Mouse (Mus musculus) hindbrain, embryonic 13.5 days (tissue): ENCODE measurements around the gene Sox18. TPM values are rescaled to one million over a fixed set of nuclear protein-coding genes. Genes with fewer than 3 reads are reported as not detected.

Experiments
- ATAC-seq: fragments of 200-750 bp; cut with Nextera tagmentation; 2 replicates; pipeline ENCODE4 v1.8.0; 2017; ENCODE audit warnings: moderate TSS enrichment; ENCODE audit not compliant: low FRiP score
- H3K27ac ChIP-seq: fragments of 300-500 bp; sonication (generic); 2 replicates; pipeline ENCODE4 v1.5.1; 2015; ENCODE audit warnings: inconsistent platforms, mild to moderate bottlenecking, moderate library complexity
- H3K27me3 ChIP-seq: fragments of 300-500 bp; sonication (generic); 2 replicates; pipeline ENCODE4 v1.6.1; 2015; ENCODE audit warnings: mild to moderate bottlenecking, inconsistent platforms
- H3K36me3 ChIP-seq: fragments of 300-500 bp; sonication (generic); 2 replicates; pipeline ENCODE4 v1.6.1; 2015; ENCODE audit warnings: mild to moderate bottlenecking, inconsistent platforms
- H3K4me1 ChIP-seq: fragments of 300-500 bp; sonication (generic); replicated peaks from 2 replicates; pipeline ENCODE4 v1.6.1; 2015; ENCODE audit warnings: inconsistent platforms
- H3K4me2 ChIP-seq: fragments of 300-500 bp; sonication (generic); 2 replicates; pipeline ENCODE4 v1.6.1; 2015; ENCODE audit warnings: inconsistent platforms, mild to moderate bottlenecking, moderate library complexity
- H3K4me3 ChIP-seq: fragments of 300-500 bp; sonication (generic); 2 replicates; pipeline ENCODE4 v1.5.1; 2015; ENCODE audit warnings: mild to moderate bottlenecking, inconsistent platforms
- H3K9ac ChIP-seq: fragments of 300-500 bp; sonication (generic); 2 replicates; pipeline ENCODE4 v1.6.1; 2015; ENCODE audit warnings: mild to moderate bottlenecking, inconsistent platforms
- H3K9me3 ChIP-seq: fragments of 300-500 bp; sonication (generic); 2 replicates; pipeline ENCODE4 v1.6.1; 2016; ENCODE audit warnings: inconsistent platforms
- WGBS: fragments of 180-500 bp; shearing (Covaris S2); methylation state at CpG from one replicate; pipeline ENCODE4 v1.1.7; 2015; 5-methylcytosine and 5-hydroxymethylcytosine counted together
- polyA plus RNA-seq: library from polyadenylated mRNA; unstranded; fragments of >200 nt; fragmentation: Nextera tagmentation; extraction: Ambion mirVana; gene quantifications from 2 replicates; pipeline ENCODE4 v1.2.1, GENCODE M21; 2015

Sox18 gene
- polyA plus RNA-seq, 1 experiment from 2014 or later: 20.2 TPM

GRCm38 (mm10) chr2:181635865-181636264 lies 35.6 kb downstream of the Sox18 start:
- ATAC-seq: no peak

GRCm38 (mm10) chr2:181632624-181633023 lies 38.8 kb downstream of the Sox18 start:
- H3K27me3 ChIP-seq: no peaks in the 10 kb centered on the region
- WGBS: 95% methylated on average over 6 of the region's 6 CpGs
- no peak overlapping the region for H3K9ac ChIP-seq
- H3K27ac ChIP-seq: no peak overlapping the region
- peaks cover 73% of the 10 kb centered on the region for H3K36me3 ChIP-seq
- no peaks in the 10 kb centered on the region for H3K4me1 ChIP-seq
- H3K9me3 ChIP-seq: no peaks in the 10 kb centered on the region
- H3K4me3 ChIP-seq: no peak overlapping the region
- H3K4me2 ChIP-seq: no peak overlapping the region
- no peak for ATAC-seq

More at GRCm38 (mm10) chr2:181635865-181636264, 35.6 kb downstream of the Sox18 start:
- Histone ChIP-seq H3K27me3 (no peaks in the 10 kb centered on the region), H3K4me1 (no peaks in the 10 kb centered on the region), H3K9me3 (no peaks in the 10 kb centered on the region), H3K27ac (no peak overlapping the region), H3K9ac (no peak overlapping the region), H3K4me2 (no peak overlapping the region), H3K4me3 (no peak overlapping the region), H3K36me3 (peaks cover 88% of the 10 kb centered on the region)
- WGBS: 98% methylated on average over 3 of the region's 3 CpGs

GRCm38 (mm10) chr2:181628471-181628870 lies 43.0 kb downstream of the Sox18 start:
- Histone ChIP-seq H3K4me2 (no peak overlapping the region), H3K9ac (no peak overlapping the region), H3K36me3 (peaks cover 42% of the 10 kb centered on the region), H3K4me3 (no peak overlapping the region), H3K9me3 (no peaks in the 10 kb centered on the region), H3K27me3 (no peaks in the 10 kb centered on the region), H3K27ac (no peak overlapping the region), H3K4me1 (no peaks in the 10 kb centered on the region)
- ATAC-seq: no peak

GRCm38 (mm10) chr2:181623401-181623800 lies 48.0 kb downstream of the Sox18 start:
- Histone ChIP-seq H3K4me3 (no peak overlapping the region), H3K4me1 (no peaks in the 10 kb centered on the region), H3K27ac (no peak overlapping the region), H3K9me3 (no peaks in the 10 kb centered on the region), H3K36me3 (peaks cover 49% of the 10 kb centered on the region), H3K4me2 (no peak overlapping the region), H3K9ac (no peak overlapping the region), H3K27me3 (no peaks in the 10 kb centered on the region)
- ATAC-seq: no peak

Other genes starting within 250 kb of the Sox18 start
- gene Zbtb46, start 212.2 kb downstream of the Sox18 start, polyA plus RNA-seq: 22.4 and 23.5 TPM in 2 replicates
- gene Abhd16b, start 178.4 kb downstream of the Sox18 start, polyA plus RNA-seq: 0.10 TPM in 1 of 2 replicates, not detected in the other
- gene Tpd52l2, start 174.5 kb downstream of the Sox18 start, polyA plus RNA-seq: 116 and 121 TPM in 2 replicates
- gene Dnajc5, start 151.2 kb downstream of the Sox18 start, polyA plus RNA-seq: 206 and 217 TPM in 2 replicates
- gene Uckl1, start 86.7 kb downstream of the Sox18 start, polyA plus RNA-seq: 61.3 and 67.1 TPM in 2 replicates
- 63.7 and 67.7 TPM in 2 replicates for gene Prpf6, start 79.8 kb downstream of the Sox18 start, polyA plus RNA-seq
- 68.0 and 74.1 TPM in 2 replicates for gene Zfp512b, start 78.8 kb downstream of the Sox18 start, polyA plus RNA-seq
- 169 and 175 TPM in 2 replicates for gene Samd10, start 72.4 kb downstream of the Sox18 start, polyA plus RNA-seq
- gene Gm29797, start 14.6 kb downstream of the Sox18 start, polyA plus RNA-seq: 0.27 TPM in 1 of 2 replicates, not detected in the other
- 36.0 and 42.4 TPM in 2 replicates for gene Tcea2, start 8.7 kb upstream of the Sox18 start, polyA plus RNA-seq
- 43.6 and 44.4 TPM in 2 replicates for gene Rgs19, start 22.3 kb upstream of the Sox18 start, polyA plus RNA-seq
- not detected in 2 replicates for gene Lkaaear1, start 26.8 kb upstream of the Sox18 start, polyA plus RNA-seq
- 79.2 and 83.9 TPM in 2 replicates for gene Oprl1, start 43.4 kb upstream of the Sox18 start, polyA plus RNA-seq
- gene Myt1, start 91.7 kb upstream of the Sox18 start, polyA plus RNA-seq: 35.0 and 36.2 TPM in 2 replicates
- 33.6 and 35.0 TPM in 2 replicates for gene Pcmtd2, start 166.2 kb upstream of the Sox18 start, polyA plus RNA-seq
- 88.9 and 91.7 TPM in 2 replicates for gene Polr3k, start 192.7 kb upstream of the Sox18 start, polyA plus RNA-seq